Mouse (Mus musculus) frontal cortex, postnatal 36 days (tissue): ENCODE results near the gene Arl4d.
"Not testable (repeated sequence)": the region's sequence is repeated elsewhere in the genome, so short reads cannot be mapped to it uniquely, and the experiment has no call there.

Experiments used
- DNase-seq, 2 experiments: peaks; one replicate each; pipeline ENCODE4 v3.0.0; 2022; ENCODE audit warnings: low spot score in 2 of 2

Arl4d gene

DNA sequence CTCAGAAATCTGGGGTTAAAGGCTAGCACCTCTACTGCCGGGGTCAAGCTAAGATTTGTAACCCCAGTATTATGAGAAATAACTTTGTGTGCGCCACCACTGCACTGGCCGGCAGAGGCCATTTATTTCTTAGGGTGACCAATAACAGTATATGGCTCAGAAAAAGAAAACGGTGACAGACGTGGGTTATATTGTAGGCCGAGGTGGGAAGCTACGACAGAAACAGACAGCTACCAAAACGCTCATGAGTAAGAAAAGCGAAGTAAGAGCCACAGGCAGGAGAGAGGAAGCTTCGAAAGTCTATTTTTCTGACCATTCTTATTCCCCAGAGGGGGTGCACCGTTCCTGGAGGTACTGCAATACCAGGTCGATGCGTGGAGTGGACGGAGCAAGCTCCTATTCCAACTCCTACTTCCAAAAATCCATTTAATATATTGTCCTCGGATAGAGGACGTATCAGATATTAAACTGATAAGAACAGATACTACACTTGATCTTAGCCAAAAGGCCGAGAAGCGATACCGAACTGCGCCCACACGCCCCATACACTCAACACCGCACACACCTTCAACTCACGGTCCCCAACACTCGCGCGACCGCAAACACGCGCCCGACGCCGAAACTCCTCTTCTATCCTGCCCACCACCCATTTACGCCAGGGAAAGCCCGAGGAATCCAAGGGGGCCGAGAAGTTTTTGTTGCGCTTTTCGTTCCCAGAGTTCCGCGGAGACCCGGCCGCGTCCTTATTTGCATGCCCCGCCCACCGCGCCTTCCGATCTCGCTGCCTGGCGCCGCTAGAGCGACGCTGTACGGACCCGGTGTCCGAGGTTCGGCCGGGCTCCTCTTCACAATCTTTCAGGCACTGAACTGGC, 19.7 kb upstream of the Arl4d start:
- DNase-seq, result peak; percentile 25 to 72

- not testable (repeated sequence) for DNase-seq
Measured at GRCm38 (mm10) chr11:101646283-101646794, 19.0 kb upstream of the Arl4d start.

DNA sequence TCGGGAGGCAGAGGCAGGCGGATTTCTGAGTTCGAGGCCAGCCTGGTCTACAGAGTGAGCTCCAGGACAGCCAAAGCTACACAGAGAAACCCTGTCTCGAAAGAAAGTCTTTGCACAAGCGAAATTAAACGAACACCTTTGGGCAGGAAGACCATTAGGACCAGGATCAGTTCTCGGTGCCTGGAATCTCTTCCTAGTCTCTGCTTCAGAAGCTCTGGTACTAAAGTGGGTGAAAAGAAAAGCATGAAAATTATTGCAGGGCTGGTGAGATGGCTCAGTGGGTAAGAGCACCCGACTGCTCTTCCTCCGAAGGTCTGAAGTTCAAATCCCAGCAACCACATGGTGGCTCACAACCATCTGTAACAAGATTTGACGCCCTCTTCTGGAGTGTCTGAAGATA, 18.2 kb upstream of the Arl4d start:
- DNase-seq, result not testable (repeated sequence)

GRCm38 (mm10) chr11:101656356-101656755, 9.0 kb upstream of the Arl4d start:
- DNase-seq, result no peak

DNA sequence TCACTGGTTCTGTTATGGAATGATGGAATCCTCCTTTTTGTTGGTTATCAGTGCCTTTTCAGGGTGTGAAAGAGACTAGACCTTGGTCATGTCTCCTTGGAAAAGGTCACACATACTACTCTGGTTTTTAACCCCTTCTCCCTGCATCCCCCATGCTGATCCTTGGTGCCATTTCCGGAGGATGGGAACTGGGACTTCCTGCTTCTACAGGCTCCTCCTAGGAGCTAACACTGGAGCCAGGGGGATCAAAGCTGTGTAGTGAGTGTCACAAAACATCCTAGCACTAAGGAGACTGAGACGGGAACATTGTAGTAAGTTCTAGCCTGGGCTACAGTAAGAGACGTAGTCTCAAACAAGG, 7.8 kb upstream of the Arl4d start:
- DNase-seq, result no peak

DNA sequence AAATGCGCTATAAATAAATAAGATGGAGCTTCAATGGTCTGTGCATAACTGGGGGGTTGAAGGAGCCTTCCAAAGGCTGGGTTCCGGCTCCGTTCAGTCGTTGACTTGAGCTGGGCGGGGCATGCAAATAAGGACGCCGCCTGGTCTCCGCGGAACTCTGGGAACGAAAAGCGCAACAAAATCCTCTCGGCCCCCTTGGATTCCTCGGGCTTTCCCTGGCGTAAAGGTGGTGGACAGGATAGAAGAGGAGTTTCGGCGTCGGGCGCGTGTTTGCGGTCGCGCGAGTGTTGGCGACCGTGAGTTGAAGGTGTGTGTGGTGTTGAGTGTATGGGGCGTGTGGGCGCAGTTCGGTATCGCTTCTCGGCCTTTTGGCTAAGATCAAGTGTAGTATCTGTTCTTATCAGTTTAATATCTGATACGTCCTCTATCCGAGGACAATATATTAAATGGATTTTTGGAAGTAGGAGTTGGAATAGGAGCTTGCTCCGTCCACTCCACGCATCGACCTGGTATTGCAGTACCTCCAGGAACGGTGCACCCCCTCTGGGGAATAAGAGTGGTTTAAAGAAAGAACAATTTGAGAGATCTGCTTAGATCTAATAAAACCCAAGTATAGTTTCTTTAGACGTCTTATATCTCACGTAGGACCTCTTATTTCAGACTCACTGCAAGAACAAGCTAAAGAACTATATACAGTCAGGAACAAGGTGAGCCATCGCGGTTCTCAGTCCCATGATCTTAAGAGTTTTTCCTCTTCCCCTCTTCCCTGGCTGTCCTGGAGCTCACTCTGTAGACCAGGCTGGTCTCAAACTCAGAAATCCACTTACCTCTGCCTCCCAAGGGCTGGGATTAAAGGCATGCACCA, 7.2 kb upstream of the Arl4d start:
- DNase-seq, result peak; percentile 77 to 83

DNA sequence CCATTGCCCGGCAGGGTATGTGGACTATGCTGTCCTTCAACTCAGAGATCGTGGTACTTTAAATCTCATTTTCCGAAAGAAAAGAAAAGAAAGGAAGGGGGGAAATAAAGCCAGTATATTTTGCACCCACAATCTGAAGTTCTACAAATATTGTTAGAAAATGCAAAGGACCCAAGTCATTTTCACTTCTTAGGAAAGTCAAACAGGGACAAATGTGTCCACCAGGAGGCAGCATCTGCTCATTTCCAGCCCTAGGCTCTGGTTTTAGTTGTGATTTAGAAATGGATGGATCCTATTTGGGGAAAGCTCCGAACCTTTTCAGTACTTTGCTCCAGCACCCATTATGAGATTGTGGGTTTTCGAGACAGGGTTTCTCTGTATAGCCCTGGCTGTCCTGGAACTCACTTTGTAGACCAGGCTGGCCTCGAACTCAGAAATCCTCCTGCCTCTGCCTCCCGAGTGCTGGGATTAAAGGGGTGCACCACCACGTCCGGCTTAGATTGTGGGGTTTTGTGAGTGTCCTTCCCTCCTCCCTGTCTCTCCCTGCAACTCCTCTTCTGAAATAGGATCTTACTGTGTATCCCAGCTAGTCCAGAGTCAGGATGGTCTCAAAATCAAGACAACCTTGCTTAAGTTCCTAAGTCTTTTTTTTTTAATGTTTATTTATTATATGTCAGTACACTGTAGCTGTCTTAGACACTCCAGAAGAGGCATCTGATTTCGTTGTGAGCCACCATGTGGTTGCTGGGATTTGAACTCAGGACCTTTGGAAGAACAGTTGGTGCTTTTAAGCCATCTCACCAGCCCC, 6.4 kb upstream of the Arl4d start:
- peak; percentile 65 to 74 for DNase-seq

- DNase-seq, result no peak
Measured at GRCm38 (mm10) chr11:101661191-101661590, 4.2 kb upstream of the Arl4d start.

DNA sequence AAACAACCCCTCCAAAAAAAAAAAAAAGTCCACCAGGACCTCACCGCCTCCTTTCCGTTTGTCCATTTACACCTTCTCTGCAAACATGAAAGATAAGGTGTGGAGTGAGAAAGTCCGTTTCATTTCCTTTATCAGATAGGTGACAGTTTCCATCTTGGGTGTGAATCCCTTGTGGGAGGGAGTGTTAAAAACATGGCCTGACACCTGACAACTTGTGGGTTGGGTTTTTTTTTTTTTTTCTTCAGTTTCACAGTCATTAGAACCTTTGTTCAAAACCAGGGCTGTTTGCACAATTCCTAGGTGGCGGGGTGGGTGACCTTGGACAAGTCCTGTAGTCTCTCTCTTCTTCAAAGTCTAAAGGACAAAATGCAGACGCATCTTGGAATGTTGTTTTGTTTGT, 3.6 kb upstream of the Arl4d start:
- no peak for DNase-seq

DNA sequence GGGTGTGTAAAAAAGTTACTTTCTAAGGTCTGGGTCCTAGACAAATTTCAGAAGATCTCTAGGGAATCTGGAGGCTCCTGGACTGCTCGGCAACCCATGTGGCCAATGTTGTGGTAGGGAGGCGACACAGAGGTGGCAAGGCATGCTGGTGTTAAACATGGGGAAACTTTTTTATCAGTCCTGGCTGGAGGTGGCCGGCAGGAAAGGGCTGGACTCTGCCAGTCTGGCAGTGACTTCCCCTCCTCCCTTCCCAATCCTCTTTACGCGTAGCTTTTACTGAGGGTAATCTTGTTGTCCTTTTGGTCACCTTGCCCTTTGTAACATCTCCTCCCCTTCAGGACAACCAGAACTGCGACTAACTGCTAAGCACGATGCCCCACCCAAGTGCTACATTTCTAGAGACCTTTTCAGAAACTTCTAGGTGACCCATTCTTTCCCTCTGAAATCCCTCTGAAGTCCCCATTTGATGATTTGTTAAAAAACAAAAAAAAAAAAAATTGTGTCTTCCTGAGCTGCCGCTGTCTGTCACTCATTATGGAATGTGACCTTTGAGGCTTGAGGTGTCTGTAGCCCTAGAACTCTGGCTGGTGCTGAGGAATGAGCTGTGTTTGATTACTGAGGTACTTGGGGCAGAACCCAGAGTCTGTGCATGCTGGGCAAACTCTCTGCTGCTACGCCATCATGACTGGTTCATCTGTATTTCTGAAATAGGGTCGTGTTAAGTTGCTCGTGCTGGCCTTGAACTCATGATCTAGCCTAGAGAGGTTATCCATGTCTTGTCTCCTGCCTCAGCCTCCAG, 1.9 kb upstream of the Arl4d start:
- DNase-seq, result no peak

- no peak for DNase-seq
Measured at GRCm38 (mm10) chr11:101665636-101665992, 273 bp downstream of the Arl4d start.

- peak in 1 of 2 experiments; percentile 26 for DNase-seq
Measured at GRCm38 (mm10) chr11:101666626-101667345, 1.4 kb downstream of the Arl4d start.

DNA sequence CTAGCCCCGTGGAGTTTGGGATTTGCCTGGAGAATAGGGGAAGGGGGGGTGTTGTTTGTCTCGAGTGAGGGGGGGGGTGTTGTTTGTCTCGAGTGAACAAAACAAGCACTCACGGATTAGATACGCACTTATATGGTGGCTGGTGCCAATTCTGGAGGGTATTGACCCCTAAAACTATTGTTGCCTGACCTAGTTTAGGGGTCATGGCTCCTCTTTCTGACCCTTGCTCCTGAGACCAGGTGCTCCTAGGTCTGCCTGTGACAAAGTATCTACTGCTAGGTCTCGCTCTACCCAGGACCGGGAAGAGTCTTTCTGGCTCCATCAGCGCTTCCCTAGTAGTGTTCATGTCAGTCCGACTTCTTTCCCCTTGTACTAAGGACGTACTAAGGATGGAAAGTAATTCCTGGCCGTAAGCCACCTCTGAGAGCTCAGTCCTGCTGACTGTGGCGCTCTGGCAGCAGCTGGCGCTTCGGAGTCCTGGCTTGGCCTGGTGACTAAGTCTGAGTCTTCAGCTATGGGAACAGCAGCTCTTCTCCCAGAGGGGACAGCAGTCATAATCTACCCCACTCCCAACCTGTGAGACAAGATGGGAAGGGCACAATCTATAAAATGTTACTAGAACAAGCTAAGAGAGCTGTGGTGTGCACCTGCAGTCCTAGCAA, 2.7 kb downstream of the Arl4d start:
- DNase-seq, result peak in 1 of 2 experiments; percentile 55

- DNase-seq, result peak in 1 of 2 experiments; percentile 23
Measured at GRCm38 (mm10) chr11:101668546-101669261, 3.4 kb downstream of the Arl4d start.

- no peak for DNase-seq
Measured at GRCm38 (mm10) chr11:101670334-101670733, 5.0 kb downstream of the Arl4d start.

DNA sequence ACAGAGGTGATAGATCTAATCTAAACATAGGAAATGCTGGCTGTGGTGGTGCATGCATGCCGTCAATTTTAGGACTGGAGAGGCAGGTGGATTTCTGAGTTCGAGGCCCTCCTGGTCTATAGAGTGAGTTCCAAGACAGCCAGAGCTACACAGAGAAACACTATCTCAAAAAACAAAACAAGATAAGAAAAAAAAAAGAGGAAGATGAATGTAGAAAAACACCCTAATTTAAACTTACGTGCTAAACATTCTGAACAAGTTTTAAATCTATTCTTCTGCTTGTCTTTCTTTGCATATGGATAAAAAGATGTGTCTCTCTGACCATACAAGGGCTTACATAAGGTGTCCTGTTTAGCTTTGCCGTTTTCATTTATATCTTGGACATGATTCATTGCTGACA, 5.9 kb downstream of the Arl4d start:
- no peak for DNase-seq

DNA sequence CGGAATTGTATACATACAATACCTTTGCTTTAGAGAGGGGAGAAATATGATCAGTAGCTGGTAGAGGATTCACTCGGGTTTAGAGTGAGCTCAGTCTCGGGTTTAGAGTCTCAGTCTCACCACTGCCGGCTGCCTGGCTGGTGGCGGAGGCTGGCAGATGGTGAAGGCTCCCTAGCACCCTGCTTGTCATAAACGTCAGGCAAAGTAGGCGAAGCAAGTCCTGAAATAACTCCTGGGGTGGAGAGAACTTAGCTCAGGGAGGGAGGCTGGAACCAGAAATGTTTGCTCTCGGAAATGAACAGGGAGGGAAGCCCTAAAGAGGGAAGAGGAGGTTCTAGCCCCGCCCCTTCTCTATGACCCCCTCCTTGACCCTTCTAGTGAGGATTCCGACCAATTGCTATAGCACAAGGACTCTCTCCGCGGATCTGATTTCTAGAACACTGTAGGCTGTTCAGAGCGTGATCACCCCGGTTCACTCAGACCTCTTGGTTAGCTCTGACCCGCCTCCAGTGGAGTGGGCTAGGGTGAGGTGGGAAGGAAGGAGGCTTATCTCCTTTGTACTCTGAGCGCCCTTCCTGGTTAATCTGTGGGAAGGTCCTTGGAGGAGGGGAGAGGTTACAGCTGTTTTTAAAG, 7.8 kb downstream of the Arl4d start:
- DNase-seq, result peak; percentile 74 to 89

DNA sequence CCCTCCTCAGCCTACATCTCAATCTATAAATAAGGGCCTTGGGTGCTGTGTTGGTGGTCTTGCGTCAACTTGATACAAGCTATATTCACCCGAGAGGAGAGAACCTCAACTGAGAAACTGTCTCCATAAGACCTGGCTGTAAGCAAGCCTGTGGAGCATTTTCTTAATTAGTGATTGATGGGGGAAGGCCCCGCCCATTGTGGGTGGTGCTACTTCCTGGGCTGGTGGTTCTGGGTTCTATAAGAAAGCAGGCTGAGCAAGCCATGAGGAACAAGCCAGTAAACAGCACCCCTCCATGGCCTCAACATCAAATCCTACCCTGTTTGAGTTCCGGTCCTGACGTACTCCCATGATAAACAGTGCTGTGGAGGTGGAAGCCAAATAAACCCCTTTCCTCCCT, 8.8 kb downstream of the Arl4d start:
- DNase-seq, result no peak

- no peak for DNase-seq
Measured at GRCm38 (mm10) chr11:101675349-101675748, 10.0 kb downstream of the Arl4d start.
